9 mouse cellular contexts compared by ENCODE assay signal in the genomic region with DNA sequence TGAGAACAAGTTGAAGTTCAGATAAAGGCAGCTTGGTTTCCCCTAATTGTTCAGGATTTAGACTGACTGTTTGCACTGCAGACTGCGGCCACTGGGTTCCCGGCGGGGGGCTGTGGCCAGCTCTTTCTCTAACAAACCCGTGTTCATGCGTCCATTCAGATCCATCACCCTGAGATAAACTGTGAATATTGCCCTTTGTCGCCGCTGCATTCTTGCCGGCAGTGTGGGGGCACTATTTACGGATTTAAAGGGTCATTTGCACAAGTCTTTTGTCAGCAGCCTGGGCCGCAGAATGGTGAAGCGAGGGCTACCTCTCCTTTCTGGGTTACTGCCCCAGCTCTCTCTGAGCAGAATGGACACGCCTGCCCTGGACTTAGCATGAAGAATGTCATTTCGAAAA.
DNase-seq lines count a peak whose midpoint lies in the region; ATAC-seq and TF ChIP-seq lines count a peak whose summit lies in the region.
"Had no signal": no experiment of that assay in that cellular context is flagged by ENCODE, and none has a peak within 500 bp of the region (broad histone marks: within the 10 kb centered on the region; RNA-seq: fewer than 3 reads in every experiment).

No protein-coding gene starts in this region.

- no peaks in the 10 kb centered on the region for H3K9me3 ChIP-seq in embryonic facial prominence, embryonic 12.5 days
- no peaks in the 10 kb centered on the region for H3K9me3 ChIP-seq in limb, embryonic 11.5 days (ENCODE audit: control insufficient read depth, low read length)

- no peak overlapping the region for H3K4me3 ChIP-seq in embryonic facial prominence, embryonic 12.5 days
- no peak overlapping the region for H3K4me3 ChIP-seq in limb, embryonic 11.5 days (ENCODE audit: low read depth, low read length)
- H3K4me3 ChIP-seq in gastrocnemius, adult 2 months = no peak overlapping the region

- WGBS in embryonic facial prominence, embryonic 12.5 days = 12% methylated on average over 13 of the region's 13 CpGs
- WGBS in limb, embryonic 11.5 days = 13% methylated on average over 13 of the region's 13 CpGs

- H3K4me2 ChIP-seq in embryonic facial prominence, embryonic 12.5 days (replicated peaks) = peak overlapping the region; percentile 11
- no peak overlapping the region for H3K4me2 ChIP-seq in limb, embryonic 11.5 days (ENCODE audit: low read depth, severe bottlenecking)

- DNase-seq in left cerebral cortex, postnatal 4 days = peak; percentile 62
- DNase-seq in left cerebral cortex, adult 11 months (ENCODE audit: low spot score) = no peak
- DNase-seq in limb, embryonic 11.5 days (ENCODE audit: low spot score) = peak; percentile 58
- peak; percentile 92 for DNase-seq in retina, postnatal 1 day
- no peak for DNase-seq in right cerebral cortex, postnatal 14 days
- no peak for DNase-seq in gastrocnemius, adult 2 months
- DNase-seq: lung, adult 2 months had no signal

- no peaks in the 10 kb centered on the region for H3K36me3 ChIP-seq in embryonic facial prominence, embryonic 12.5 days
- H3K36me3 ChIP-seq in limb, embryonic 11.5 days (ENCODE audit: control insufficient read depth, insufficient read depth, low read length) = no peaks in the 10 kb centered on the region

- intact Hi-C loops in left cerebral cortex, postnatal 4 days (cut with DNase I) = no loop called here
- intact Hi-C loops in gastrocnemius, adult 2 months (cut with DNase I) = no loop called here

- no peak for TF ChIP-seq CTCF in gastrocnemius, adult 2 months (IDR thresholded peaks at IDR 0.05)

- peaks cover 14% of the 10 kb centered on the region for H3K4me1 ChIP-seq in embryonic facial prominence, embryonic 12.5 days
- peaks cover 3% of the 10 kb centered on the region; the same call in 1 of the 2 replicates for H3K4me1 ChIP-seq in limb, embryonic 11.5 days (ENCODE audit: control insufficient read depth, insufficient read depth, low read length)

- no peak overlapping the region for H3K27ac ChIP-seq in embryonic facial prominence, embryonic 12.5 days
- no peak overlapping the region for H3K27ac ChIP-seq in limb, embryonic 11.5 days (replicated peaks; ENCODE audit: low read depth, low read length)
- H3K27ac ChIP-seq in gastrocnemius, adult 2 months = no peak overlapping the region

- peaks cover 4% of the 10 kb centered on the region; the same call in 1 of the 2 replicates for H3K27me3 ChIP-seq in embryonic facial prominence, embryonic 12.5 days
- no peaks in the 10 kb centered on the region for H3K27me3 ChIP-seq in limb, embryonic 11.5 days (ENCODE audit: control insufficient read depth, insufficient read depth, low read length)

- no peak overlapping the region for H3K9ac ChIP-seq in embryonic facial prominence, embryonic 12.5 days
- H3K9ac ChIP-seq in limb, embryonic 11.5 days (ENCODE audit: low read length) = no peak overlapping the region

- ATAC-seq in embryonic facial prominence, embryonic 12.5 days (ENCODE audit: insufficient number of reproducible peaks, insufficient read depth, low FRiP score, low TSS enrichment) = peak; percentile 57; the same call in 1 of the 2 replicates
- ATAC-seq in limb, embryonic 11.5 days (ENCODE audit: insufficient number of reproducible peaks, low FRiP score, low TSS enrichment, low read depth) = no peak
- no peak for ATAC-seq in erythroid progenitor cell, adult 5-6 weeks (replicated peaks; ENCODE audit: low FRiP score, poor library complexity, severe bottlenecking)

Comparison
In these comparisons a context has a peak if more than half of its experiments do, and no peak if none do; other contexts are left out.
1. DNase-seq: peak in left cerebral cortex, postnatal 4 days (single experiment), limb, embryonic 11.5 days (single experiment) and retina, postnatal 1 day (single experiment); none in left cerebral cortex, adult 11 months (single experiment), right cerebral cortex, postnatal 14 days (single experiment) and gastrocnemius, adult 2 months (single experiment).